ENCODE assay signal across 31 mouse cellular contexts in genomic region chr14:48762691-48763090, GRCm38 (mm10).
"Had no signal": no experiment of that assay in that cellular context is flagged by ENCODE, and none has a peak within 500 bp of the region (broad histone marks: within the 10 kb centered on the region; RNA-seq: fewer than 3 reads in every experiment).

No protein-coding gene starts in this region.

- H3K4me3 ChIP-seq: left cerebral cortex, adult 2 months; limb, embryonic 10.5 days; limb, embryonic 12.5 days; limb, embryonic 13.5 days; limb, embryonic 15.5 days; liver, embryonic 12.5 days; liver, embryonic 13.5 days; liver, embryonic 15.5 days; lung, embryonic 15.5 days; megakaryocyte, embryonic 14.5 days; midbrain, embryonic 10.5 days; midbrain, embryonic 12.5 days; midbrain, embryonic 13.5 days; myocyte; neural tube, embryonic 12.5 days had no signal

- H3K27ac ChIP-seq: left cerebral cortex, adult 2 months; limb, embryonic 10.5 days; limb, embryonic 12.5 days; limb, embryonic 13.5 days; limb, embryonic 15.5 days; liver, embryonic 12.5 days; liver, embryonic 13.5 days; liver, embryonic 14.5 days; liver, embryonic 15.5 days; lung, embryonic 15.5 days; macrophage; midbrain, embryonic 12.5 days; midbrain, embryonic 13.5 days; neural tube, embryonic 12.5 days had no signal

- H3K9ac ChIP-seq: limb, embryonic 12.5 days; limb, embryonic 13.5 days; limb, embryonic 15.5 days; liver, embryonic 12.5 days; liver, embryonic 13.5 days; liver, embryonic 14.5 days; liver, embryonic 15.5 days; liver, postnatal 0 days; lung, embryonic 14.5 days; lung, embryonic 15.5 days; midbrain, embryonic 12.5 days; midbrain, embryonic 13.5 days; neural tube, embryonic 12.5 days had no signal

- DNase-seq: left cerebral cortex, postnatal 4 days; liver; liver, embryonic 13.5 days; liver, postnatal 0 days; lung, adult 18-20 months; lung, adult 2 months; lung, embryonic 14.5 days; lung, postnatal 10 days; lung, postnatal 14 days; lung, postnatal 36 days; lung, postnatal 4 days; midbrain, embryonic 14.5 days had no signal

- H3K4me1 ChIP-seq: limb, embryonic 10.5 days; limb, embryonic 12.5 days; limb, embryonic 13.5 days; limb, embryonic 15.5 days; liver, embryonic 12.5 days; liver, embryonic 13.5 days; liver, embryonic 15.5 days; lung, embryonic 15.5 days; megakaryocyte, embryonic 14.5 days; neural tube, embryonic 12.5 days had no signal

- H3K36me3 ChIP-seq: limb, embryonic 10.5 days; limb, embryonic 12.5 days; limb, embryonic 13.5 days; limb, embryonic 15.5 days; liver, embryonic 12.5 days; liver, embryonic 13.5 days; liver, embryonic 15.5 days; lung, embryonic 15.5 days; neural tube, embryonic 12.5 days had no signal

- H3K9me3 ChIP-seq: limb, embryonic 10.5 days; limb, embryonic 12.5 days; limb, embryonic 13.5 days; limb, embryonic 15.5 days; liver, embryonic 12.5 days; liver, embryonic 13.5 days; liver, embryonic 15.5 days; lung, embryonic 15.5 days; megakaryocyte, embryonic 14.5 days; midbrain, embryonic 10.5 days; midbrain, embryonic 12.5 days; midbrain, embryonic 13.5 days; neural tube, embryonic 12.5 days had no signal

- H3K27me3 ChIP-seq: limb, embryonic 12.5 days; limb, embryonic 13.5 days; limb, embryonic 15.5 days; liver, embryonic 12.5 days; liver, embryonic 13.5 days; liver, embryonic 15.5 days; lung, embryonic 15.5 days; megakaryocyte, embryonic 14.5 days; midbrain, embryonic 12.5 days; midbrain, embryonic 13.5 days; neural tube, embryonic 12.5 days had no signal

- H3K4me2 ChIP-seq: limb, embryonic 12.5 days; limb, embryonic 13.5 days; limb, embryonic 15.5 days; liver, embryonic 11.5 days; liver, embryonic 12.5 days; liver, embryonic 13.5 days; liver, embryonic 15.5 days; lung, embryonic 14.5 days; lung, embryonic 15.5 days; midbrain, embryonic 12.5 days; midbrain, embryonic 13.5 days; neural tube, embryonic 12.5 days had no signal

- ATAC-seq: liver, embryonic 12.5 days; liver, postnatal 0 days; lung, postnatal 0 days; midbrain, embryonic 13.5 days; midbrain, embryonic 16.5 days had no signal
